Mouse (Mus musculus) heart, postnatal 25 days (tissue): Measurements from ENCODE around the gene Slc9a5. TPM values are rescaled to one million over a fixed set of nuclear protein-coding genes. Genes with fewer than 3 reads are reported as not detected.

Experiments used
- DNase-seq: peaks from one replicate; pipeline ENCODE4 v3.0.0; 2022; ENCODE audit warnings: low spot score
- intact Hi-C: fragments of 180-260 bp; cut with DNase I; formaldehyde crosslinking; loops from one replicate; pipeline ENCODE4 v1.15.1; 2025
- total RNA-seq, 2 experiments: library from RNA; stranded (reverse); gene quantifications; 2 replicates each; pipeline ENCODE4 v1.2.3; 2021

Gene Slc9a5
- total RNA-seq, 2 experiments from 2014 or later, result 0.29 to 0.56 TPM

GRCm38 (mm10) chr8:105323183-105323582 is 25.5 kb upstream of the Slc9a5 start:
- DNase-seq, result no peak
- intact Hi-C loops, result no loop called here

DNA sequence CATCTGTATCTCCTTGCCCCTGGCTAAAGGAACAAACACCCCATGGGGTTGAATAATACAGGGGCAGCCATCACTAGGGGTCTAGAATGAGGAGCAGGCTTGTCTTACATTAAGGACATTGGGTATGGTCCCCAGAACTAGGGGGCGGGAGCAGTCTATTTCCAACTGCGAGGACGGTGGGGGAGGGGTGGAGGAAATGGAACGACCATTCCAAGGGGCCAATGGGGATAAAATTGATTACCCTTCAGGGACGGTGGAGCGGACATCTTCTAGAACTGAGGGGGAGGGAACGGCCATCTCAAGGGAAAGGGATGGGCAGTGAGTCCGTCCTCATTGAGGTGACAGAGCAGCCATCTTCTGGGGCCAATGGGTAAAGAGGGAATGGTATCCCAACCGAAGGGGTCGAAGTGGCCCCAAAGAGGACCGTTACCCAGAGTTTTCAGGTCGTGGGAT is 23.0 kb upstream of the Slc9a5 start:
- intact Hi-C loops, result loop anchor here (2.0 kb wide), 1 partner anchor 27 kb away; no protein-coding TSS in a partner anchor
- DNase-seq, result no peak

GRCm38 (mm10) chr8:105326141-105326672 is 22.4 kb upstream of the Slc9a5 start, which contains the start of the genes Lrrc29 and Tmem208:
Gene Lrrc29, minus strand, starts transcription at chr8:105326278.
Gene Tmem208, plus strand, starts transcription at chr8:105326354.
- intact Hi-C loops, result no loop called here
- DNase-seq, result peak; percentile 91

DNA sequence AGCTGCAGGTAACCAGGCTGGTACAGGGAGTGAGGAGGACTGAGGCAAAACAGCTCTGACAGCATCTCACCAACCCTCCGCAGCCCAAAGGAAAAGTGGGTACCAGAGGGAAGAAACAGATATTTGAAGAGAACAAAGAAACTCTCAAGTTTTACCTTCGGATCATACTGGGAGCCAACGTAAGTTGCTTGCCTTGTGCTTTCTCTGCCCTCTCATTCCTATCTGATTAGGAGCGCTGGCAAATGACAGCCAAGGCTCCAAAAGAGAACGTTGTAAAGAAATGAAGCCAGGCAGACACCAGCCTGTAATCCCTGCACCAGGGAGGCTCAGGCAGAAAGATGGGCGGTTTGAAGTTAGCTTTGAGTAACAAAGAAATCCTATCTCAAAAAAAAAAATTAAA is 21.7 kb upstream of the Slc9a5 start:
- no peak for DNase-seq
- intact Hi-C loops, result no loop called here

DNA sequence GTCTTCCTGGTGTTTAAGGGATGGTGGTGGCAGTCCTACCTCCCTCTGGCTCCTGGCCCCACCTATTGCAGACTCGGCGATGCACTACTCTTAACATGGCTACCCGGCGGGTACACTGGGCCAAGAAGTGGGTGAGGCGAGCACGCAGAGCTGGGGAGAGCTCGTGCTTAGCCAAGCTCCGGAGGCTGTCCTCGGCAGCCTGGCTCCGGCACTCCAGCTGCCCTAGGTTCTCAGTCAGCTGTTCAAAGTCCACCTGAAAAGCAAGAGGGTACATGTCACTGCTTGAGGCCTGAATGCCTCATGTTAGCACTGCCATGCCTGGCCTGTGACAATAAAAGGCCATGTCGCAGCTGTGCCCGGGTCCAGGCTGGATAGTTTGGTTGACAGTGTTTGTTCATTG is 18.3 kb upstream of the Slc9a5 start:
- intact Hi-C loops, result no loop called here
- no peak for DNase-seq

DNA sequence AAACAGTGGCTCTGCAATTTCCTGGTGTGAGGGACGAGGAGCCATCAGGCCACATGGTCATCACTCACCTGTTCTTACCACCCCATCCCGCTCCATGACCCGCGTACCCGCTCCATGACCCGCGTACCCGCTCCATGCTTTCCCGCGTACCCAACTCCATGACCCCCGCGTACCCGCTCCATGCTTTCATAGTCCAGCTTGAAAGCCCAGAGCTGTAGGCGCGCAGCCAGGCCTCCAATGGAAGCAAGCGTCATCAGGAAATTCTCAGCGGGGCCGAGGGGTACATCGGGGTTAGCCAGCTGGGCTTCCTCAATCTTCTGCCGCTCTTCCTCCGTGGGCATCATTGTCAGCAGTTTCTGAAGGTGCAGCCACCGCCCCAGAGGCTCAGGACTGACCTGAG is 17.2 kb upstream of the Slc9a5 start:
- intact Hi-C loops, result no loop called here
- no peak for DNase-seq

DNA sequence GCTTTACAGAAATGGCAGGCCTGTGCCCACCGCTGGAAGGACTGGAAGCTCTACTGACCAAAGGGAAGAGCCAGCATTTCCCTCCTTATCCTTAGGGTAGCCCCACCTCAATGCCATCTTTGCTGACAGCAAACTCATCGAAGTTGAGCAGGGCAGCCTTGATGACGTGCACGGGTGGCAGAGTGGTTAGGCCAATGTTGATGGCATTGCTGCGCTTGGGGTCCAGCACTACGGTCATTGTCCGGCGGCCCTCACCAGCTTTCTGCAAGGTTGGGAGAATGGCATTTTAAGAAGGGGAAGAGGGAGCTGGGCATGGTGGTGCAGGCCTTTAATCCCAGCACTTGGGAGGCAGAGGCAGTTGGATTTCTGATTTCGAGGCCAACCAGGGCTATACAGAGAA is 16.7 kb upstream of the Slc9a5 start:
- DNase-seq, result no peak

DNA sequence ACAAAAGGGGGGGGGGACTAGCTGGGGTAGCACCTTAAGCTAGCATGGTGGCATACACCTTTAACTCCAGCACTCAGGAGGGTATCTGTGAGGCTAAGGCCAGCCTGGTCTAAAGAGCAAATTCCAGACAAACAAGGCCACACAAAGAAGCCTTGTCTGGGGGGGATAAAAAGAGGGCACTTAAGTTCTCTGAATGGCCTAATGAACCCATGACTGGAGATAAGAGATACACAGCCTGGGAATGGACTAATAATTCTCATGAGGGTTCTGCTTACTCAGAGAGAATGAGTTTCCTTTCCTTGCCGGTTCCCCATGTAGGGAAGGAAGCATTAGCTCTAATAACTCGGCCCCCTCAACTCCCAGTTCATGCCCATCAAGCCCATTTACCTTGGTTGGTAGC is 16.1 kb upstream of the Slc9a5 start:
- intact Hi-C loops, result no loop called here
- DNase-seq, result no peak

More for the DNA sequence above, 16.7 kb upstream of the Slc9a5 start:
- intact Hi-C loops, result no loop called here

GRCm38 (mm10) chr8:105336373-105337130 is 12.1 kb upstream of the Slc9a5 start:
- intact Hi-C loops, result no loop called here
- no peak for DNase-seq

DNA sequence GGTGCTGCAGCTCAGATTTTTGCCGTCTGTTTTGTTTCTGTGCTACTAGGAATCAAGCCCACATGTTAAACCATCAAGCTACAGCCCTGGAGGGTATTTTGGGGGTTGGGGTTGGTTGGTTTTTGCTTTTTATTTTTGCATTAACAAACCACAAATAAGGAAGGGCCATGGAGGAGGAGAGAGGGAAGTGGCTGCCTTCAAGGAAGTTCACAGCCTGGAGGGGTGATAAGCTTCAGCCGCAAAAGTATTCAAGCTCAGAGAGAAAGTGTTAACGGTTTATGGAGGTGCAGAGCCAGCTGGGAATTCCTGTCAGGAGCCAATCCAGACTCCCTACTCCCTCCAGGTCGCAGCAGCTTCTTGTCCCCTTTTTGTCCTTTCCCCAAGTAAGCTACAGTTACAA is 9.7 kb upstream of the Slc9a5 start:
- DNase-seq, result no peak
- intact Hi-C loops, result no loop called here

DNA sequence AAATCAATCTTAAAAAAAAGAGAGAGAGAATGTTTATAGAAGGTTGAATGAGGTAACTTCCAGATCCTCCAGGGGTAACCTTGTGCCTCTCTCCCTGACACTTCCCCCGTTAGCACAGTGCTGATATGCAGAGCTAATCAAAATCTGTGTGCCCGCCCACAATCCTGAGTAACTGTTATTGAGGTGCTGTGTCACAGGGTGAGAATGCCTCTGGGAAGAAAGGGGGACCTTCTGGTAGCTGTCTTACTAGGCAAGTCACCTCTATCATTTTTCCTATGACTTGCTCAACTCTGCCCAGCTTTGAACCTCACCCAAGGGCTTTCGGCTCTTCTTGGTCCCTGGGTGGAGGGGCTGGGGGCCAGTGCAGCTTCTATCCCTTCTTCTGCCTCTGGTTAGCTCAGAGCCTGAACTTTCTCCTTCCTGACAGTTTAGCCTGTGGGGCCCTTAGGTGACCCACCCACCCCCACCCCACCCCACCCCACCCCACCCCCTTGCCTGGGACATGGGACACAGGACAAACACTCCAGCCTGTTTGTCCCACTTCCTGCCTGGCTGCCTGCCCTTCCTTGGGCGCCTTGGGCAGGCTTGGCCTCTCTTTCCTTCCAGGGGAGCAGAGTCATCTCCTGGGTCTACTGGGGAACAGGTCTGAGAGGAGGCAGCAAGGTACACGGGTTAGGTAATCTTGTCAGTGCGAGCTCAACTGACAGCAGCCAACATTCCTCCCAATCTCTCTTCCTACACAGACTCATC is 8.6 kb upstream of the Slc9a5 start:
- intact Hi-C loops, result no loop called here
- DNase-seq, result no peak

DNA sequence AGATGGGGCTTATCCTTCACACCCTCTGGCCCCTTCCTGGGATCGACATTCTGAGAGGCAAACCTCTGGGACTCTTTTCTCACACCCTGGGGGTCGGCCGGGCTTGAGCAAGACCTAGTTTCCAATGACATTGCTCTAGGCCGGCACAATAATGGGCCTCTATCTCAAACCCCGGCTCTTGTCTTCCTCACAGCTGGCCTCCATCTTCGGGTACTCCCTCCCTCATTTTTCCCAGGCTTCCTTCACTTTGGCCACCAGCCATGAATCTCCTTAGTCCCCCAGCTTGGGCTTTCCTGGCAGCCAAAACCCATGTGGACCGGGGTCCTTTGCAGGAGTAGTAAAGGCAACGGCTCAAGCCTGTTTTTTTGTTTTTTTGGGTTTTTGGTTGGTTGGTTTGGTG is 7.2 kb upstream of the Slc9a5 start:
- intact Hi-C loops, result no loop called here
- no peak for DNase-seq

- intact Hi-C loops, result loop anchor here (2.0 kb wide), 1 partner anchor 14 kb away; no protein-coding TSS in a partner anchor
- DNase-seq, result no peak
These were observed 5.9 kb upstream of the Slc9a5 start for GRCm38 (mm10) chr8:105342768-105343167.

DNA sequence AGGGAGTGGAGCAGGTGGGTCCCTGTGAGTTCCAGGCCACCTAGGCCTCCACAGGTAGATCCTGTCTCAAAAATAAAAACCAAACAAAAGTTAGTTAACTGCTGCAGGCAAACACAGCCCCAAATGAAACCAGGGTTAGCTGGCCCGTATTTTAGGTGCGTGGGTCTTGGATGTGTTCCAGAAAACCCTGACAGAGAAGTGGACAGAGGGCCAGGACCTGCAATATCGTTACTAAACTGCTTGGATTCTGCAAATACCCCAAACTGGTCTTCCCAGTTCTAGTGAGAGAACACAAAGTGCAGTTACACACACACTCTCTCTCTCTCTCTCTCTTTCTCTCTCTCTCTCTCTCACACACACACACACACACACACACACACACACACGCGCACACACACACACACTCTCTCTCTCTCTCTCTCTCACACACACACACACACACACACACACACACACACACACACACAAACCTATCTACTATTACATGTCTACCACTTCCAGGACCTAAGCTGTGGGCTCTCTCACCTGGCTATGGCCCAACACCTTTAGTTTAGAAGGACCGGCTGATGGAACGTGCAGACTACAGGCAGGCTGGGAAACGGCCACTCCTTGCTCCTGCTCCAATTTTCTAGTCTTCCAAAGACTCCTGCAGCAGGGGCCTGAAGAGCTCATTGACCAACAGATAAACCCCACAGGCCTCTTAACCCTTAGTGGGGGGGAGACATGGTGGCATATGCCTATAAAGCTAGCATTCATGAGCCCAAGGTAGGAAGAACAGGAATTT is 4.7 kb upstream of the Slc9a5 start:
- intact Hi-C loops, result loop anchor here (2.0 kb wide), 1 partner anchor 15 kb away; no protein-coding TSS in a partner anchor
- DNase-seq, result no peak

DNA sequence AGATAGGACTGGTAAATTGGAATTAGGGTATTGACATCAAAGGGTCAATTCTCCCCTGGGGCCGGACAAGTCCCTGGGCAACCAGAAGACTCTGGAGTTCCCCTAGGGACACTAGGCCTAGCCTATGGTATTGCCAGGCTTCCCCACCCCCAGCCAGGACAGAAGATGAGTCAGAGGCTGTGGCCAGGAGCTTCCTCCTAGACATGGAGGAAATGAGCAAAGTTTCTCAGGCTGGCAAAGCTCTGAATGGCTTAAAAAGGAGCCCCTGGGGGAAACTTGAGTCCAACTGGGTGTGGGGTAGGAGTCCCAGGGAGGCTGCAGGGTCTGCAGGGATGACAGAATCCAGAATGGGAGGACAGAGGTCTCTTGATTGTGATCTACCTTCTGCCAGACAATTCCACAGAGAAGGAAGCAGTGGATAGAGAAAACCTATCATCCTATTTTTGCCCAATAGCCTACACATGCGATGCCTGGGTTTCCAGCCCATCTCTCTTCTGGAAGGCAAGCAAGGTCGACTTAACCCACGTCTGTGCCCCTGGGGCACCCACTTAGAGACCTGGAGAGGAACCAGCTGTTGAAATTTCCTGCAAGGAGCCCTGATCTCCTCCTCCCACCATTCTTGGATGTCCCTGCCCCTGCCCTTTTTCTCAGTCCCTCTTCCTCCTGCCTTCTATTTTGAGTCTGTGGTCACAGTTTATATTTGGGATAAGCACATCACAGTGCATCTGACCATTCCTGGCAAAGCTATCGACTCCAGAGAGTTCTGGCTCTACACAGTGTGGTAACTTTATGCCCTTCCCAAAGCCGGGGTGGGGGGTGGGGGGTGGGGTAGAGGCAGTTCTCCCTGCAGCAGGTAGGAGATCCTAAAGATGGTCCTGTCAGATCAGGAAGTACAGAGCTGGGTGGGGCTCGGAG is 3.3 kb upstream of the Slc9a5 start:
- intact Hi-C loops, result loop anchor here (5.0 kb wide), 1 partner anchor 48 kb away; the partner anchor contains the start of genes E2f4 and Exoc3l
- no peak for DNase-seq

DNA sequence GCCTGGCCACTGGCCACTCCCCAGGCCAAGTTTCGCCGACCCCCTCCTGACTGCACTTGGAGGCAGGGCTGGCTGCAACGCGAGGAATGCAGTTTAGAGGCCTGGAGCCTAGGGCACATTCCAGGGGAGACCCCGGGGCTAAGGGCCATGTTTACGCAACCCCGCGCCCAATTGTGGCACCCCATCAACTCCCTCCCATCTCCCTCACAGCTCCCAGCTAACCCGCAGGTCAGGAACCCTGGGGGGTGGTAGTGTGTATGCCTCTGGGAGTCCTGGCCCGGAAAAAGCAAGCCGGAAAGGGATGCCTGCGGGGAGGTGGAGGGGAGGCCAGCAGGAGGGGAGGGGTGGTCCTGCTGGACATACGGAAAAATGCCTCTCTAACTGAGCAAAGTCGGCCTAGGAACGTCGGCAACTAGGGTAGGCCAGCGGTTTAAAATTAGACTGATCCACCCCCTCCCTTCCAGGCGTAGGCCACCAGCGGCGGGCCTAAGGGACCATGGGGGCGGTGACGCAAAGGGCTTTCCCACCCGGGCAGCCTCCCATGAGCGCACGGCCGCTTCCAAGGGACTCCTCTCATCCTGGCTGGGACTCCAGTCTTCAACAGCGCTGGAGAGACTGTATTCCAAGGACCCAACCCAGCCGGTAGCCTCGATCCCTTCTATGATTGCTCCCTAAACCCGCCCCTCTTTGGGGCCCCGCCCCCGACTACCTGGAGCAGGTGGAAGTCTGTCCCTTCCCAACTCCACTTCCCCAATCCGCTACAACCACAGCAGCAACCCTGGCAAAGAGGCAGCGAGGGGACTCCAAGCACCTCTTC is 1.8 kb upstream of the Slc9a5 start:
- intact Hi-C loops, result loop anchor here (5.0 kb wide), 1 partner anchor 50 kb away; the partner anchor contains the start of genes E2f4 and Exoc3l
- DNase-seq, result peak; percentile 72

DNA sequence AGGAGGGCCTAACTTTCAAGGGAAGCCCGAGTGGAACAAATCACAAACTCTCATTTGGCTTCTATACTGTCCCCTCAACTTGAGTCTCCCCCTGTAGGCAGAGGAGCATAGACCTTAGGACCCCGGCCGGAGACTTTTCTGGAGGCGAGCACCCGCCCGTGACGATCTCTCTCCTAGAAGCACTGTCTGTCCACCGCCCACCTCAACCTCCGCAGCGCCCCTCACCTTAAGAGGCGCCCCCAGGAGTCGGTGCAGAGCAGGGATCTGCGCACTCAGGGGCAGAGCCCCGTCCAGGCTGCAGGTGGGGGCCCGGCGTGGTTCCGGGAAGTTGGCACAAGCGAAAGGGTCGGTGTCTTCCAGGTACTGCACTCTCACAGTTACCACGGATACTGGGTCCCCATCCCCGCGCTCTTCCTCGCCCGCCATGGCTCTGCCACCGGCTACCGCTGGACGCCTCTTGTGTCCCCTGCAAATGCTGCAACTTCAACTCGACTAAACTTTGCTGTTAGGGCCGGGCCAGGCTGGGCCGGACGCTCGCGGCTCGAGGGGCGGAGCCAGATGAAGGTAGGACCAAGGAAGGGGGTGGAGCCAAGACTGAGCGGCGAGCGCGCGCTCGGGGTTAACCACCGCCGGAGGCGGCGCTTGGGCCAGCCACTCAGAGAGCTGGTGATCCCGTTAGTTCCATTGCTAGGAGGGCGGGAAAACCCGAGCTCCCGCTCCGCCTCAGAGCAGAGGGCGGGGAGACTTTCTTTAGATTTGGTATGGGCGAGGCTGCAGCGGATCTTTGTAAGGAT is 1.0 kb upstream of the Slc9a5 start, which contains the start of gene Fhod1:
Fhod1 (minus strand) TSS at position 526 of the 794 bp plus-strand sequence.
- intact Hi-C loops, result loop anchor here (5.0 kb wide), 1 partner anchor 50 kb away; the partner anchor contains the start of genes E2f4 and Exoc3l
- peak; percentile 89 for DNase-seq
